Mouse (Mus musculus) hindbrain, embryonic 15.5 days (tissue): ENCODE data around the gene Cntnap1. TPM values are rescaled to one million over a fixed set of nuclear protein-coding genes. Genes with fewer than 3 reads are reported as not detected.
A peak's percentile ranks its signal among the peaks of the same experiment; 100 is the strongest.

Experiments used
- ATAC-seq: fragments of 200-750 bp; cut with Nextera tagmentation; 2 replicates; pipeline ENCODE4 v1.8.0; 2017; ENCODE audit warnings: low read depth, moderate number of reproducible peaks, moderate TSS enrichment; ENCODE audit not compliant: low FRiP score
- H3K27ac ChIP-seq: fragments of 300-500 bp; sonication (generic); replicated peaks from 2 replicates; pipeline ENCODE4 v1.5.1; 2015; ENCODE audit warnings: mild to moderate bottlenecking, inconsistent platforms
- H3K27me3 ChIP-seq: fragments of 300-500 bp; sonication (generic); 2 replicates; pipeline ENCODE4 v1.6.1; 2015; ENCODE audit warnings: control low read depth, inconsistent platforms
- H3K36me3 ChIP-seq: fragments of 300-500 bp; sonication (generic); 2 replicates; pipeline ENCODE4 v1.6.1; 2015; ENCODE audit warnings: control low read depth, inconsistent platforms
- H3K4me1 ChIP-seq: fragments of 300-500 bp; sonication (generic); replicated peaks from 2 replicates; pipeline ENCODE4 v1.6.1; 2015; ENCODE audit warnings: control low read depth, inconsistent platforms
- H3K4me2 ChIP-seq: fragments of 300-500 bp; sonication (generic); 2 replicates; pipeline ENCODE4 v1.6.1; 2015; ENCODE audit warnings: moderate library complexity, mild to moderate bottlenecking, inconsistent platforms
- H3K4me3 ChIP-seq: fragments of 300-500 bp; sonication (generic); 2 replicates; pipeline ENCODE4 v1.5.1; 2015; ENCODE audit warnings: mild to moderate bottlenecking, inconsistent platforms
- H3K9ac ChIP-seq: fragments of 300-500 bp; sonication (generic); 2 replicates; pipeline ENCODE4 v1.6.1; 2015; ENCODE audit warnings: inconsistent platforms
- H3K9me3 ChIP-seq: fragments of 300-500 bp; sonication (generic); 2 replicates; pipeline ENCODE4 v1.6.1; 2016; ENCODE audit warnings: control low read depth, inconsistent platforms
- WGBS: fragments of 180-500 bp; shearing (Covaris S2); methylation state at CpG from one replicate; pipeline ENCODE4 v1.1.7; 2015; 5-methylcytosine and 5-hydroxymethylcytosine counted together
- polyA plus RNA-seq: library from polyadenylated mRNA; unstranded; fragments of >200 nt; fragmentation: Nextera tagmentation; extraction: Ambion mirVana; gene quantifications from 2 replicates; pipeline ENCODE4 v1.2.1, GENCODE M21; 2015

Gene Cntnap1
- polyA plus RNA-seq, 1 experiment from 2014 or later = 8.0 TPM

GRCm38 (mm10) chr11:101167211-101167962 lies 2.9 kb upstream of the Cntnap1 start:
- no peak overlapping the region for H3K27ac ChIP-seq
- peaks cover 40% of the 10 kb centered on the region for H3K4me1 ChIP-seq
- WGBS = 64% methylated on average over 19 of the region's 19 CpGs

DNA sequence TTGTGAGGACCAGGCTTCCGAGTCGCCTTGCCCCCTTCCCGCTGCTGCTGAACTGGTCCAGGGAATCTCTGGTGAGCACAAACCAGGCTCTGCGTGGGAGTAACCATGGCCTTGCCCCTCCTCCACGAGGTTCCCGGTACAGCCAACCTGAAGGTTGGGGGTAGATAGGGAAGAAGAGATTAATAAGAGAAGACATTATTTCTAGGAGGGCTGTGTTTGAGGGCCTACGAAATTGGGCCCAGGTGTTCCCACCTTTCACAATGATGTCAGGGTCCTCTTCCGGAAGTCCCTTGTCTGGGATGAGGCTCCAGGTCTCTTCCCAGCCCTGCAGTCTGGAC lies 2.4 kb upstream of the Cntnap1 start:
- Histone ChIP-seq H3K36me3 (peaks cover 22% of the 10 kb centered on the region), H3K27ac (no peak overlapping the region), H3K9ac (no peak overlapping the region), H3K4me3 (no peak overlapping the region), H3K27me3 (peaks cover 58% of the 10 kb centered on the region), H3K9me3 (no peaks in the 10 kb centered on the region), H3K4me1 (peaks cover 44% of the 10 kb centered on the region), H3K4me2 (no peak overlapping the region)
- no peak for ATAC-seq
- 52% methylated on average over 8 of the region's 8 CpGs for WGBS

More at GRCm38 (mm10) chr11:101167211-101167962, 2.9 kb upstream of the Cntnap1 start:
- ATAC-seq = no peak
- Histone ChIP-seq H3K27me3 (peaks cover 62% of the 10 kb centered on the region), H3K9me3 (no peaks in the 10 kb centered on the region), H3K4me3 (no peak overlapping the region), H3K4me2 (no peak overlapping the region), H3K9ac (no peak overlapping the region), H3K36me3 (peaks cover 22% of the 10 kb centered on the region)

DNA sequence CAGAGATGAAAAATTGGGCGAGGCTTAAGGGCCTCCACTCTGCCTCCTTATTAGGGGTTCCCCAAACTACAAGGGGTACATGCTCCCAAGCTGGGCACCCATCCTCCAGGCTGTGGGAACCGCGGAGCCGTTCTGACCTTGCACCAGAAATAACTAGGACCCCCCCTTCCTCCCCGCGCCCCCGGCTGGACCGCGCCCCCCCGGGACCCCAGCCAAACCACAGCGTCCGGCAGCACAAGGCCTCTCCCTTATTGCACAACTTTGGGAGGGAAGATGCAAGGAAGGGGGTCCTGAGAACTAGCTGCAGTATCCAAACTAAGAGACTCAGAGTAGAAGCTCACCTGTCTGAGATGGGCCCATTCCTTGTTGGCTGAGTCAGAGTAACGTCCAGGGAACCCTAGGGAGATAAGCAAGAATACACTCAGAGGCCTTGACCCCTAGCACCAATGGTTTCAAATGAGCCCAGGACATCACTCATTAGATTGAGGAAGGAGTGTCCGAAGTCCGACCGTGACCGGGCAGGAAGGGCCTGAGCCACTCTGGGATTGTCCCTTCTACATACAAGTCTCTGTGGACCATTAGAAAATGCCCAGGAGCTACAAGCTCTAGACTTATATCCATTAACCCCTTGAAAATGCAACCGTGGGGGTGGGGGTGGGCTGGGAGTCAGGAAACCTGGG lies 1.9 kb upstream of the Cntnap1 start:
- peaks cover 49% of the 10 kb centered on the region for H3K4me1 ChIP-seq
- no peak for ATAC-seq
- no peaks in the 10 kb centered on the region for H3K9me3 ChIP-seq
- H3K4me3 ChIP-seq = no peak overlapping the region
- peak overlapping the region; percentile 81 for H3K4me2 ChIP-seq
- peaks cover 22% of the 10 kb centered on the region for H3K36me3 ChIP-seq
- 73% methylated on average over 18 of the region's 18 CpGs for WGBS
- H3K9ac ChIP-seq = no peak overlapping the region
- peaks cover 53% of the 10 kb centered on the region for H3K27me3 ChIP-seq
- no peak overlapping the region for H3K27ac ChIP-seq

DNA sequence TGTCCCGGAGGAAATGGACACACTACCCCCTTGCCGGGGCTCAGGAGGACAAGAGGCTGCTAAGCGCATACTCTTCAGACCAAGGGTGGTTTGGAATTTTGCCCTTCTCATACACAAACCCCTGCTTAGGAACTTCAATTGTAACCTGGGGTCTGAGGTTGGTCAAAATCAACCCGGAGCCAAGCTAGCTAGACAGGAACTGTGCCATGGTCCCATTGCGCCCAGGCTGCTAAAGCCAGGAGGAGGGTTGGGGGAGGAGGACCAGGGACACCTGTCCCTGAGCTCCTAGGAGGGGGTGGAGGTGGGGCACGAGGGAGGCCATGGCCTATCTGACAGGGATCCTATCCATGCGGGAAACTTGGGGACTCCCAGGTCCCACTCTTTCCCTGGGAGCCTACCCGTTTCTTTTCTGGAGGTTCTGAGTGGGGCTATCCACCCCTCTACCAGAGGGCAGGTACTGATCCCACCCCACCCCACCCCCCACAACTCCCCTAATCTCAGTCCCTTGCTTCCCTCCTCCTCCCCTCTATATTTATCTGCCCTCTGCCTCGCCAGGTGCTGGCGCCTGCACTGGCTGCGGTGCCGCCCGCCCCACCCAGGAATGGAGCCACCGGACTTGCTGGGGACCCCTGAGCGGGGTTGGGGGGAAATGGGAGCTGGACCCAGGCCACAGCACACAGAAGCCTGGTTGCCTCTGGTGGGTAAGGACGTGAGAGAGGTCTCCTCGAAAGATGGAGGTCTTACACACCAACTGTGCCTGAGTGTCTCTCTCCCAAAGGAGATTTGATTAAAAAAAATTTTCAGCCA lies 819 bp upstream of the Cntnap1 start:
- peak overlapping the region; percentile 68; the same call in 1 of the 2 replicates for H3K9ac ChIP-seq
- peaks cover 52% of the 10 kb centered on the region for H3K4me1 ChIP-seq
- H3K27ac ChIP-seq = no peak overlapping the region
- H3K4me2 ChIP-seq = peak overlapping the region; percentile 81
- ATAC-seq = no peak
- H3K4me3 ChIP-seq = peak overlapping the region; percentile 82
- peaks cover 22% of the 10 kb centered on the region for H3K36me3 ChIP-seq
- WGBS = 16% methylated on average over 17 of the region's 17 CpGs
- H3K27me3 ChIP-seq = peaks cover 43% of the 10 kb centered on the region
- H3K9me3 ChIP-seq = no peaks in the 10 kb centered on the region

DNA sequence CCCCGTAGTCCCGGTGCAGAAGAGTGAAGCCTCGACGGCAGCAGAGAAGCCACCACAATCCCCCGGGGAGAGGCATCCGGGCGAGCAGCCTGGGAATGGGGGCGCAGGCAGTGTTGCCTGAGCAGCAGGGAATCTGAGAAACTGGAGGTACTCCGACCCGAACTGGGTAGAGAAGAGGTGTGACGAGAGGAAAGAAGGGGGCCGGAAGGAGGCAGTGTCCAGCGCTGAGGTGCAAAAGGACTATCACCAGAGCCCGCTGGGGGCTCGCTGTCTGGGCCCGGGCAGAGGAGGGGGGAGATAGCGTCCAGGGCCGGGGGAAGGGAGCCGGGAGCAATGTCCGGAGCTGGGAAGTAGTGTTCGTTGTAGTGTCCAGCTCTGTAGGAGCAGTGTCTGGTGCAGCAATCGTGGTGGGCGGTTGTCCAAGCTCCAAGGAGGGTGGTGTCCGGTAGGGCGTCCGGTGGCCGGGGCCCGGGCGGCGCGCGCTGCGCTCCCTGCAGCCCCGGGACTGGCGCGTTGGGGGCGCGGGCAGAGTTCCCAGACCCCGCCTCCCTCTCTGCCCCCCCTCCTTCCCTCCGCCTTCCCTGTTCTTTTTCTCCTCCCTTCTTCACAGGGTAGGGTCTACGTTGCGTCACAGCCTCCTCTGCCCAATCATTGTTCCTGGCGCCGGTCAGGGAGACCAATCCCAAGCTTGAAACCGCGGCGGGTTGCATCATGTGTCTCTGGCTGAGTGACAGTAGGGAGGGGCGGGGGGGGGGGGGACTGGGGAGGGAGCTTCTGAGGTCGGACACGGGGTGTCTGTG lies 688 bp downstream of the Cntnap1 start, which contains the start of gene Plekhh3:
Gene Plekhh3 (minus strand): TSS at position 541 of the 800 bp plus-strand sequence.
- peak within 1 kb of the TSS; percentile 68 for H3K9ac ChIP-seq
- H3K4me3 ChIP-seq = peak within 1 kb of the TSS; percentile 82
- H3K4me2 ChIP-seq = peak within 1 kb of the TSS; percentile 81
- peaks cover 17% of the 10 kb centered on the region for H3K36me3 ChIP-seq
- peak; percentile 96 for ATAC-seq
- H3K4me1 ChIP-seq = peaks cover 64% of the 10 kb centered on the region
- no peaks in the 10 kb centered on the region for H3K9me3 ChIP-seq
- peaks cover 36% of the 10 kb centered on the region for H3K27me3 ChIP-seq
- under 1% methylated on average over 43 of the region's 50 CpGs for WGBS
- peak within 1 kb of the TSS; percentile 85 for H3K27ac ChIP-seq

DNA sequence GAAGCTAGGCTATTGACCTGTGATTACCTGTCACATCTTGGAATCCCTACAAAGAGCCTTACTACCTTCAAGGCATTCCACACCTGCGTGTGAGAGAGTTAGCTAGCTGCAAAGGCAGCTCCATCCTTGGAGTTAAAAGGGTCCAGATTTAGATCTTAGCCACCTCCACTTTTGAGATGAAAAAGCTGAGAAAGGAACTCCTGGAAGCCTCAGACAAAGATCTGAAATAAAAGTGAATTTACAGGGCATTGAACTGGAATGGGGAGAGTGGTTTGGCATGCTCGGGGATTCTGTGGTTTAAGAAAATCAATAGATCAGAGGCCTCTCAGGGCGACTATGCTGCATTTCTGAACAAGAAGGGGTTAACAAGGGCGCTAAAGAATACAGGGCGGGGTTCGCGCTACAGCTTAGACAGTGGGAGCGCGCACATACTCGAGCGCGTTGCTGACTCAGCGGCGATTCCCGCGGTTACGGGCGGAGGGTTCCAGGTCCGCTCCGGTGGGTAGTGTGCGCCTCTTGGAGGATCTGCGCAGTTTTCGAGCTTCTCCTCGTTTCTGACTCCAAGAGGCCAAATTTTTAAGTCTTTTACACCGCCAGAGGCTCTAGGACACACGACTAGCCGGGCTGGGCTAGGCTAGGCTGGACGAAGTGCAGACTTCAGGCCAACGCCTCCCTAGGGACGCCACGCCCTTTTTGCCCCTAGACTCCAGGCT lies 1.6 kb downstream of the Cntnap1 start:
- peak overlapping the region; percentile 82 for H3K4me3 ChIP-seq
- peak overlapping the region; percentile 85 for H3K27ac ChIP-seq
- H3K27me3 ChIP-seq = peaks cover 27% of the 10 kb centered on the region
- peak overlapping the region; percentile 81 for H3K4me2 ChIP-seq
- WGBS = under 1% methylated on average over 31 of the region's 31 CpGs
- H3K4me1 ChIP-seq = peaks cover 70% of the 10 kb centered on the region
- no peaks in the 10 kb centered on the region for H3K9me3 ChIP-seq
- peaks cover 10% of the 10 kb centered on the region for H3K36me3 ChIP-seq
- peak; percentile 14 for ATAC-seq
- H3K9ac ChIP-seq = peak overlapping the region; percentile 44

GRCm38 (mm10) chr11:101172434-101172815 lies 2.1 kb downstream of the Cntnap1 start:
- peaks cover 5% of the 10 kb centered on the region; the same call in 1 of the 2 replicates for H3K36me3 ChIP-seq
- H3K4me3 ChIP-seq = peak overlapping the region; percentile 82
- peaks cover 25% of the 10 kb centered on the region for H3K27me3 ChIP-seq
- peak overlapping the region; percentile 44 for H3K9ac ChIP-seq
- H3K27ac ChIP-seq = peak overlapping the region; percentile 85
- peaks cover 75% of the 10 kb centered on the region for H3K4me1 ChIP-seq
- peak overlapping the region; percentile 81 for H3K4me2 ChIP-seq
- no peaks in the 10 kb centered on the region for H3K9me3 ChIP-seq
- no peak for ATAC-seq
- WGBS = 12% methylated on average over 5 of the region's 5 CpGs

DNA sequence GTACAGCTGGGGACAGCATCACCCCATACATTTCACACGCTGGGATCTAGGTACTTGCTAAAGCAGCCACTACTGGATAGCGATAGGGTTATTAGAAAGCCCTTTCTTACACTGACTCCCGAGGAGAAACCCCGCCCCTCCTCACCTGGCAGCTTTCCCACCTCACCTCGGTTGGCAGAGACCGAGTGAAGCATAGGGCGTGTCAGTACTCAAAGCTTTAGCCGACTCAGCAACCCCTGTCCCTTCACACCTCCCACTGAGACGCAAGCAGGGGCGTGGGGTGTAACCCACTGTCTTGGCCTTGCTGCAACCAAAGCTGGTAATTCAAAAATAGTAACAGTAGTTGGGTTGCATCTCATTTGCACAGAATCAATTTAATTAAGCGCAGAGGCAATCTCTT lies 2.8 kb downstream of the Cntnap1 start:
- Histone ChIP-seq H3K27ac (no peak overlapping the region), H3K36me3 (no peaks in the 10 kb centered on the region), H3K9ac (no peak overlapping the region), H3K4me2 (peak overlapping the region; percentile 65), H3K27me3 (peaks cover 25% of the 10 kb centered on the region), H3K4me3 (peak overlapping the region; percentile 54), H3K4me1 (peaks cover 82% of the 10 kb centered on the region), H3K9me3 (no peaks in the 10 kb centered on the region)
- no peak for ATAC-seq
- 5% methylated on average over 11 of the region's 11 CpGs for WGBS

DNA sequence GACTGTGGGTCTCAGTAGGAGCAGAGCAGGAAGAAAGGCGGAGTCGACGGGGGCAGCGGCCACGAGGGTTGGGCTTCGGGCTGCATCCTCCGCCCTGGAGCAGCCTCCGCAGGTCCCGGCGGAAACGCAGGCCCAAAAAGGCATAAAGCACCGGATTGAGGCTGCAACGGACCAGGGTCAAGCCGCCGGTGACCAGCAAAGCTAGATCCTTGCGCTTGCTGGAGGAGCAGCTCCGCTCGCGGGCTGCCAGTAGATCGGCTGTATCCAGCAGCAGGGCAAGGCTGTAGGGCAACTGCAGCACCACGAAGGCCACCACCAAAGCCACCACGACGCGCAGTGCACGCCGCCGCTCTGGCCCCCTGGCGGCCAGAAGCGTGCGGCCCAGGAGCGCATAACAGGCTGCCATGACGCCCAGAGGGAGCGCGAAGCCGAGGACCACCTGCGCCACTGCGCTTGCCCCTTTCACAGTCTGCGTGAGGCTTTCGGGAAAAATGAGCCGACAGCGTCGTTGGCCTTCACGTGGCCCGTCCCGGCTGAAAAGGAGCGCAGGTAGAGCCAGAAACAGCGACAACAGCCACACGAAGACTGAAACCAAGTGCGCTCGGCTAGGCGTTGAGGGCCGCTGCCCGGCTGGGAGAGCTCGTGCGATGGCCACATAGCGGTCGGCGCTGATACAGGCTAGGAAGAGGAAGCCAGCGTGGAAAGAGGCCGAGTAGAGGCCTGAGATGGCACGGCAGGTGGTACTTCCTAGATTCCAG lies 3.5 kb downstream of the Cntnap1 start:
- no peaks in the 10 kb centered on the region for H3K9me3 ChIP-seq
- peaks cover 22% of the 10 kb centered on the region for H3K27me3 ChIP-seq
- H3K36me3 ChIP-seq = no peaks in the 10 kb centered on the region
- peaks cover 85% of the 10 kb centered on the region for H3K4me1 ChIP-seq
- ATAC-seq = peak; percentile 50
- under 1% methylated on average over 61 of the region's 61 CpGs for WGBS
- peak overlapping the region; percentile 65 for H3K4me2 ChIP-seq
- peak overlapping the region; percentile 54 for H3K4me3 ChIP-seq
- peak overlapping the region; percentile 32 for H3K9ac ChIP-seq
- H3K27ac ChIP-seq = peak overlapping the region; percentile 72

GRCm38 (mm10) chr11:101174389-101174745 lies 4.0 kb downstream of the Cntnap1 start:
- no peaks in the 10 kb centered on the region for H3K36me3 ChIP-seq
- 15% methylated on average over 9 of the region's 9 CpGs for WGBS
- peak overlapping the region; percentile 72 for H3K27ac ChIP-seq
- H3K4me3 ChIP-seq = peak overlapping the region; percentile 54
- peak overlapping the region; percentile 32 for H3K9ac ChIP-seq
- H3K4me2 ChIP-seq = peak overlapping the region; percentile 65
- peaks cover 24% of the 10 kb centered on the region for H3K27me3 ChIP-seq
- peaks cover 79% of the 10 kb centered on the region for H3K4me1 ChIP-seq
- H3K9me3 ChIP-seq = no peaks in the 10 kb centered on the region
- no peak for ATAC-seq
